Mouse (Mus musculus): ENCODE results near the gene Map3k5.
"Not testable (repeated sequence)": the region's sequence is repeated elsewhere in the genome, so short reads cannot be mapped to it uniquely, and the experiment has no call there.

The Map3k5 gene

DNA sequence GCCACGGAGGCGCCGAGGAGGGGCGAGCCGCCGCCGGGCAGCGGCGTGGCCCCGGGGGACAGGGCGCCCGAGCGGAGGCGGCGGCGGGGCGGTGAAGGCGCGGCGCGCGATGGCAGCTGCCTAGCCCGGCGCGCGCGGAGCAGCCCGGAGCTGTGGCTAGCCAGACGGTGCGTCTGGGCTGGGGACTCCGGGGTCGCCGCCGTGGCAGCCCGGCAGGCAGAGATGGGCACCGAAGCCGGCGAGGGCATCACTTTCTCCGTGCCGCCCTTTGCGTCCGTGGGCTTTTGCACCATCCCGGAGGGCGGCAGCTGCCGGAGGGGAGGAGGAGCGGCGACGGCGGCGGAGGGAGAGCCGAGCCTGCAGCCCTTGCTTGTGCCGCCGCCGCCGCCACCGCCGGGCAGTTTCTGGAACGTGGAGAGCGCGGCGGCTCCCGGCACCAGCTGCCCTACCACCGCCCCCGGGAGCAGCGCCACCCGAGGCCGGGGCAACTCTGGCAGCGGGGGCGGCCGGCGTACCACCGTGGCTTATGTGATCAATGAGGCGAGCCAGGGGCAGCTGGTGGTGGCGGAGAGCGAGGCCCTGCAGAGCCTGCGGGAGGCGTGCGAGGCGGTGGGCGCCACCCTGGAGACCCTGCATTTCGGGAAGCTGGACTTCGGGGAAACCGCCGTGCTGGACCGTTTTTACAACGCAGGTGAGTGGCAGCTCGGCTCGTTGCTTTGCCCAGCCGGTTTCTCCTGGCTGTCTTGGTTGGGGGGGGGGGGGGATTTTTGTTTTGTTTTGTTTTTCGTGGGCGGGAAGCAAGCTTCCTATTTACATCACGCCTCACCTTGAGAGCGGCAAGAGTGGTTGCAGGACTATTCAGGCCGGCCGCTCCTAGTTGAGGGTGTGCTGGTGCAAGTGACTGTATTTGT lies at the start of gene Map3k5:
TSS of gene Map3k5 (plus strand) at position 89 of the 911 bp plus-strand sequence.
- DNase-seq, result peak; percentile 52

DNA sequence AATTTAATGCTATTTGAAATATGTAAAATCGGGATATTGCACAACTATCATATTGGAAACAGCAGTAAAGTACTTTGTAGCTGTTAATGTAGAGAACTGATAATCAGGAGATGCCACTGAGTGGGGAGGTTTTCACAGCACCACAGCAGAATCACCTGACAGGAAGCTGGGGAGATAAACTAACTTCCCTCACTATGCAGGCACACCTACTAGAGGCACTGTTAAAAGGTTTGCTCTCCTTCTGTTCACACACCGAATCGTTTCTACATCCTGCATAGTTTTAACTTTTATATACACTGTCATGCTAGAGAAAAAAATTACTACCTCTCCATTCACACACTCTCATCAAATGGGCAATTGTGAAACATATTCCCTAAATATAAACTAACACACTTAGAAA lies 48.0 kb upstream of the Map3k5 start:
- DNase-seq, result no peak

DNA sequence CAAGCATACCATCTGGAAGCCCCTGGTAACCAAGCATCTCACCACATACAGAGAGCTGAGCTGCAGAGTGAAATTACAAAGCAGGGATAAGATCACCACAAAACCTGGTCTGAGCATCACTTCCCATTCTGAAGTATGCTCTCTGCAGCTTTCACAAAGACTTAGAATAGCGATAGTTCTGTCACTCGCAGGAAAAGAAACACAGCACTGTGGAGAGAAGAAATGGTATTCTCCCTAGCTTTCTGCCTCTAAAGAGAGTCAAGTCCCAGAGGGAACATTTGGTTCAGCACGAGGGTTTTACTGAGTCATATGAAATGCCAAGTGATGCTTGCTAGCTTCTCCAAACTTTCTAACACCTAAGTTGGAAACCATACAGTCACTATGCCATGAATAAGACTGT lies 44.4 kb upstream of the Map3k5 start:
- no peak for DNase-seq

DNA sequence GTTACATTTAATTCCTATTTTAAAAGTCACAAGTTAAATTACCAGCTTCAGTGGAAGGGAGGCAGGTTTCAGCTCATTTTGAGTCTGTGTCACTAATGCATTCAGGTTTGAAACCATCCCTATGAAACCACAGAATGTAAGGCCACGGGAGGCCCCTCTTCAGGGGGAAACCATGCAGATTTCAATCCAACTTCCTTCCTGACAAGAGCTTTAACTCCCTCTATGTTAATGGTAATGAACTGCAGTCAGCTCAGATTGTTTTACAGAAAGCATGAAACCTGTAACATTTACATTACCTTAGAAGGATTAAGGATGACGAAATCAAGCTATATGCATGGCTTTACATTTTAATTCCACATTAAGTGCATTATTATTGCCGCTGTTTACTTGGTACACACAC lies 42.6 kb upstream of the Map3k5 start:
- DNase-seq, result no peak

DNA sequence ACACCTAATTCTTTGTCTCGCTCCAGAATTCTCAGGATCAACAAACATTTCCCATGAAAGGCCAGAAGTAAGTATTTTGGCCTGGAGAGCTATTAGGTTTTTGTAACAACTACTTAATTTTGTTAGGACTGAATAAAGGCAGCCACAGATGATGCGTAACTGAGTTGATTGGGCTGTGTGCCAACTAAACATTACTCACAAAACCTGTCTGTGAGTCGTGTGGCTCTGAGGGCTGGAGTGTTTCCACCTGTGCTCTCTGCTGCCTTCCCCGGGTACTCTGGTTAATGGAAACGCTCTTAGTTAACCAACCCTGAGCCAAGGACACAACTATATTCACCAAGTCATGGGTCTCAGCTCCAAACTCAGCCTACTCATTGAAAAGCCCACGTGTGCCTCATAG lies 41.1 kb upstream of the Map3k5 start:
- DNase-seq, result no peak

DNA sequence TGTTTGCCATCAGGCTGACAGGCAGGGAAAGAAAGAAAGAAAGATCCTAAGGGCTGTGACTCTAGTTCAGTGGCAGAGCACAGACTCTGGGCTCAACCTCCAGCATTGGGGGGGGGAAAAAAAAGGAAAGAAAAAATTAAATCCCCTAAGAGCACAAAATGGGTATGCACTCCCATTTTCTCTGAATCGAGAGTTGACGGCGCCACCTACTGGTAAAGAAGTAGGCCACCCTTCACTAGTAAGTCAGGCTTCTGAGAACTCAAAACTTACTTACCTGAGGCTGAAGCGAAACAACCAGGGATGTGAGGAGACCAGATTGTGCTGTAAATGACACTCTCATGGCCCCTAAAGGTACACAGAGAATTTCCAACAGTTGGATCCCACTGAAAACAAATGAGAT lies 40.3 kb upstream of the Map3k5 start:
- peak; percentile 44 for DNase-seq

DNA sequence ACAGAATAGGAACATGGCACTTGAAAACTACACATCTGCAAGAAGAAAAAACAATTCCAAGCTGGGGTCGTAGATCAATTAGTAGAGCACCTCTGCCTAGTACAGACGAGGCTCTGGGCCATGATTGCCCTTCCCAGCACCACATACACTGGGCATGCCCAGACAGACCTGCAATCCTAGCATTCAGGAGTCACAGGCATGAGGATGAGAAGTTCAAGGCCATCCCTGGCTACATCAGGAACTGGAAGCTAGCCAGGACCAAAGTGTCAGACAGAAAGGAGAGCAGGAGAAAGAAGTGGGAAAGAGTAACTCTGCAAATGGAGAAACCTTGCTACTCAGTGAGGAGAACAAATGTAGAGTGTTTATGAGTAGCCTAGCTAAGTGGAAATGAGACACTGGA lies 34.1 kb upstream of the Map3k5 start:
- DNase-seq, result no peak

DNA sequence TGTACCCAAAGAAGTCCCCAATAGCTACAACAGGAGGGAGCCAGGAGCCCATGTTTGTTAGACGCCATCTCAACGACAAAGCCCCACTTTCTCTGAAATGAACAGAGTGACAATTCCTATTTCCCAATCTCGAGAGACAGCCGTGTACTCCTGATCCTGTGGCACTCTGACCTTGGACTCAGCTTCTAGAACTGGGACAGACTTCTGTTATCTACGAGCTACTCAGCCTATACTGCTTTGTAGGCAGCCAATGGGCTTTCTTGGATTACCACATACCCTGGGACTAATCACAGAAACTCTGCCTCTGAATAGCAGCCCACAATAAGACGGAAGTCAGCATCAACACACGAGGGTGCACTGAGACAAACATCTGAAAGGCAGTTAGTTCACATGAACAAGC lies 32.3 kb upstream of the Map3k5 start:
- no peak for DNase-seq

DNA sequence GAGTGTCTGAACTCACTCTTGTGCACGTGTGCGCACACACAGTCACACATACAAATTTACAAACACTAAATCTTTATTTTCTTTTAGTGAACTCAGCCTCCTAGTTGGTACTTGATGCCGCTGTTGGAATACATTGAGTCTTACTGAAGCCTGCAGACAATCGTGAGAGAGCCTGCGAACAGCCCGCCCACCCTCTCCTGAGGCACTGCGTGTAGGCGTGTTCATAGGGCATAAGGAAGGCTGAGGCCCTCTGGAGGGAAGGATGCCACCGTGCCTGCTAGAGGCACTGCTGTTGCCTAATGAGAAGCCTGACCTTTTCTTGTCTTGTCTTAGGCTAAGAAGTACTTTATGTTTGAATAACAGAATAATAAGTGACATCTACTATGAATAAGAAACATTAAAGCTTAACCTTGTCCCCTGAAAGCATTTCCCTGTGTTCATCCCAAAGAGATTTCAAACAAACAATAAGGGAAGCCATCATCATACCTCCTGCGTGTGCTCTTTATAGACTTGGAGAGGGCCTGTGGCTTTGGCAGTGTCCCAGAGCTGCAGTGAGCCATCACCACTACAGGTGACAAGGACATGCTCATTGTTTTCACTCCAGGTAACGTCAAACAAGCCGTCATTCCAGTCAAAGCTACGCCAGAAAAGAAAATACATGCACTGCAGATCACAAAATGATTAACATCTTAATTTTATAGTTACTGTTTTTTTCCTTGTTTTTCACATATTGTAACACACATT lies 30.0 kb upstream of the Map3k5 start:
- peak; percentile 44 for DNase-seq

DNA sequence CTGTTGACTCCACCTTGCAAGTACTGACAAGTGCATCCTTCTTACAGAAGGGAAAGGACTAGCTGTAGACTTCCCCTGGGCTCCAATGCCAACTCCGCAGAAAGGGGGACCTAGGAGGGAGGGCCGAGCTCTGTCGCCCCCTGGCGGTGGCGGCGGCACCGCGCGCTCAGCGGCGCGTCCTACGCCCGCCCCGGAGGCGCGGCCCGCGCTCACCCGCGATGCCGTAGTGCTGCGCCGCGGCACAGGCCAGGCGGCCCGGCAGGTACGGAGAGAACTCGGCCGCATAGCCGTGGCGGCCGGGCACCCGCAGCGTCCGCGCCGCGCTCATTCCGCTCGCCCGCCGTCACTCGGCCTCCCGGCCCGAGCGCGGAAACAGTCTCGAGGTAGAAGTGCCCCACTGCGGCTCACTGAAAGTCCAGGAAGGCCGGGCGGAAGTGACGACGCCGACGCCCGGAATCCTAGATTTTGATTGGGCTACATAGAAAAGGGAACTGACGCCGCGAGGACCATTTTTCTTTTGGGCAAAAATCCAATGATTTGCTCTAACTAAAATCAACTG lies 26.9 kb upstream of the Map3k5 start, which contains the start of gene Pex7:
TSS of gene Pex7 (minus strand) at position 444 of the 559 bp plus-strand sequence.
- peak; percentile 94 for DNase-seq

DNA sequence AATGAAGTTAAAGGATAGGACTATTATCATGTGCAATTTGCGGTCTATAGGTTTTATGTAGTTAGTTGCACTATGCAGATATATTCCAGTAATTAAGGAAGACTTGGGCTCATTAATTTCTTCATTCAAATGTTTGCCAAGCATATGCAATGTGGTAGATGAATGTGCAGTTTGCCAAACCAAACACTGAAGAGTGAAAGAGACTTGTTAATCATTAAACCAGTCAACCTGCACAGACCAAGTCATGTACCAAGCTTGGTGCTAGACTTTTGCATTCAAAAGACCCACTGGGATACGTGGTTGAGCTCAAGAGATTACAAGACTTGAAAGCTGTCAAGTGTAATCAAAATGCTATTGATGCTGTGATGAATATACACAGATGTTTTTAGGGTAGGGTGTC lies 26.2 kb upstream of the Map3k5 start:
- DNase-seq, result no peak

DNA sequence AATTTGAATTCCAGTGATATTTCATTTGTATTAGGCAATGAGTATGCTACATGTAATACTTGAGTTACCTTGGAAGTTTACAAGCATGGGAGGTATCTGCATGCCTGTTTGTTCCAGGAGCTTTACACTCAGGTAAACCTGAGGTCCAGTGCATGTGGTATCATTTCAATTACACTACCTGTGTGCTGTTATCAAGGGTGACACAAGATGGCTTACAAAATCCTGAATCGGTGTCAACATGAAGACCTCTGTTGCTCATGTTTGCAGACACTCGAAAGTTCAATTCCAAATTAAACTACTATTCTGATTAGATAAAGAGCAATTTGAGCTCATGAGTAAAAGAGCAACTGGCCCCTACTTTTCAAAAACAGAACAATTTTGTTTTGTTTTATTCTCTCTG lies 23.8 kb upstream of the Map3k5 start:
- no peak for DNase-seq

DNA sequence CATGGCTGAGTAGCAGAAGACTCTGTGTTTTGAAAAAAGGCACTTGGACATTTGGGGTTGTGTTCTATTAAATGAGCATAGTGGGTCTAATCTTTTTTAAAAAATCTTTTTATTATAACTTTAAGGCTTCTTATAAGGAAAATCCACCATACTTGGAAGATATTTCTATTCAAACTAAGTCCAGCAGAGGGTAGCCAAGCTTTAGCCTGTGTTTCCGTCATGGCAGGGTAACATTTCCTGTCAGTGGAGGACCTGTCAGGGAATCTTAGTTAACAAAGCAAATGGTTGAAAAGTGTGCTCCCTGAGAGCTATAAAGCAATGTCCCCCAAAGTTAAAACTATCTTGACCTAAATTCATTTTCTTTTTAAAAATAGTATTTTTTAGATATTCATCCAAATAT lies 22.7 kb upstream of the Map3k5 start:
- DNase-seq, result no peak

DNA sequence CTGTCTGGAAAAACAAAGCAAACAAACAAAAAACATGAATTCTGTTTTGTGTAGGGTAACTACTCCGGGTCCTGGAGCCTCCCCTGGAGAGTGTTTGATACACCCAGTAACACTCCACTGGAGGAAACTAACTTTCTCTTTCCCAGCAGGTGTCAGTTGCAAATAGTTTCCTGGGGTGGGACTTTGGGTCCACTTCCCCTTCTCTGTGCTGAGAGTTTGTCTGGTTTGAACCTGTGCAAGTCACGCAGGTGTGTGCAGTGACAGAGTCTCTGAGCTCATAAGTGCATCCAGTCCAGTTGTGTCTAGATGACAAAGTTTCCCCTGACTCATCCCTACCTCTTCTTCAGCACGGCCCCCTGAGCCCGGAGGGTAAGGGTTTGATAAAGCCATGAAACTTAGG lies 20.5 kb upstream of the Map3k5 start:
- DNase-seq, result no peak

DNA sequence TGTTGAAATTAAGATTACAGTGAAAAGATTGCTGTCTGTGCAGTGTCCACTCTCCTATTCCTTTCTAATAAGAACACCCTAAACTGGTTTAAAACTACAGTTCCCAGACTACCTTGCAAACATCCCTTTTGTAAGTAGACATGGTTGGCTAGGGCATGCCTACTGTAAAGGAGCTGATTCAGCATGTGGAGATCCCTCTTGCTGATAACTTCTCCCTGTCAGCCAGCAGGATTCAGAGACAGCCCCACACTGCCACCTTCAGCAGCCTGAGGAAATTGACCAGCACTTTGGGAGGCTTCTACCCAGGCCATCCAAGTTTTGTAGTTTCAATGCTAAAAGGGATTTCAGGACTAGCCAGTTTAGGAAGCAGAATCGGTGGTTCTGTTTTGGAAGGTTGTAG lies 19.0 kb upstream of the Map3k5 start:
- DNase-seq, result peak; percentile 59

DNA sequence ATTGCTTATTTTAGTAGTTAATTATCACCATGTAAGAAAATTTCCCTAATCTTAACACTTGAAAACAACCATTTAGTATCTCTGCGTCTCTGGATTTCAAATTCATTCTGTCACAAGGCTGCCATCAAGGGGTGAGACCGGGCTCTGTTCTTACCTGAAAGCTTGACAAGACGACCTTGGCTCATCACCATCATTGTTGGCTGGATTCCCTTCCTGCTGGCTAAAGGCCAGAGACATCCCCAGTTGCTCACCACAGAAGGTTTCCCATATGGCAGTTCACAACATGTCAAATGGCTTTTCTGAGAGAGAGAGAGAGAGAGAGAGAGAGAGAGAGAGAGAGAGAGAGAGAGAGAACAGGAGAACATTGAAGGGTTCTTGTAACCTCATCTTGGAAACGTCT lies 11.9 kb upstream of the Map3k5 start:
- DNase-seq, result no peak

DNA sequence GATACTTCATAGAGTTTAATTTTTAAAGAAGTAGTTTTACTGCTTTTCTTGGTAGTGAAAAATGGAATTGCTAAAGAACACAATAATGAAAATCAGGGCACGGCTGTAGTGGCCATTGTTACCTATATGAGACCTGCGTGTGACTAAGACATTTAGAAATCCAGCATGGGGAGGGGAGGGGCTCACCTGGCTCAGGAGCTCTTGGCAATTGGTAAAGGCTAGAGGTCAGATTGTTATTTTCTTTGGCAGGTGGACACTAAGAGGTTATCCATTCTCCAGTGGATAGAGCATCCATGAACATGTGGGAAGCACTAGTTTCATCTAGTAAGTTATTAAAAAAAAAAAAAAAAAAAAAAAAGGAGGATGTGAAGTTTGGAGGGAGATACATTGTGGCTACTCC lies 10.0 kb upstream of the Map3k5 start:
- no peak for DNase-seq

DNA sequence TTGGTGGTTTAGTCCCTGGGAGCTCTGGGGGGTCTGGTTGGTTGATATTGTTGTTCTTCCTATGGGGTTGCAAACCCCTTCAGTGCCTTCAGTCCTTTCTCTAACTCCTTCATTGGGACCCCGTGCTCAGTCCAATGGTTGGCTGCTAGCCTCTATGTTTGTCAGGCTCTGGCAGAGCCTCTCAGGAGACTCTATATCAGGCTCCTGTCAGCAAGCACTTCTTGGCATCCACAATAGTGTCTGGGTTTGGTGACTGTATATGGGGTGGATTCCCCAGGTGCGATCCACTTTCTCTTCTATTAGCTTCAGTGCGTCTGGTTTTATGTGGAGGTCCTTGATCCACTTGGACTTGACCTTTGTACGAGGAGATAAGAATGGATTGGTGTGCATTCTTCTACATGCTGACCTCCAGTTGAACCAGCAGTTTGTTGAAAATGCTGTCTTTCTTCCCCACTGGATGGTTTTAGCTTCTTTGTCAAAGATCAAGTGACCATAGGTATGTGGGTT lies 7.8 kb upstream of the Map3k5 start:
- not testable (repeated sequence) for DNase-seq

DNA sequence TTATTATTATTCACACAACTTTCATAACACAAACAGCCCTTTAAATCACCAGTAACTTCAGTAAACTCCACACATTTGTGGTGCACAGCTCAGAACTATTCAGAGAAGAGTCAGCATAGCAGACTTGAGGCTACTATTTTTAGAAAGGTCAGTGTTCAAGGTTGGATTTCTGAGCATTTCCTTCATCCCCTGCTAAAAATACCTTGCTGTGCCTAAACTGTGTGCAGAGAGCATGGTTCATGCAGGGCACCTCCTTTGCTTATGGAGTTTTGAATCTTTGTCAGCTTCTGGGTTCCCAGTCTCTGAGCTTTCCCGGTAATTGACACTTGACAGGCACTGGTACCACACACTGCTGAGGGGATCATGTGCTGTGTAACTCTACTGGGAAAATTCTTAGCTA lies 6.1 kb upstream of the Map3k5 start:
- no peak for DNase-seq

DNA sequence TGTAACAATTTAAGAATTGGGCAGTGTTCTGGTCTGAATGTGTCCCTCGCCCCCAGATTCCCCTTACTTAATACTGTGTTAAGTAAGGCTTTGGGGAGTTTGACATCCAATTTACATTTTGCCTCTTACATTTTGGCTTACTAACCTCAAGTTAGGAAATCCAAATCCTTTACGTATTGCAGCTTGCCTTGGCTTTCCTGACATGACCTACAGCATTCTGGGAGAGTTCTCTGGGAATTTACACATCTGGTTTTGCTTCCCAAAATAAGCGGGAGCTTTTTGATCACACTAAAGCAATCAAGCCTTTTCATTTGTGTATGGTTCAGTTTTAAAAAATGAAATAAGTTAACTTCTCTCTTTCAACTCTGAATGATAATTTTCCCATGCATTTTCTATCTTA lies 1.3 kb upstream of the Map3k5 start:
- DNase-seq, result no peak

DNA sequence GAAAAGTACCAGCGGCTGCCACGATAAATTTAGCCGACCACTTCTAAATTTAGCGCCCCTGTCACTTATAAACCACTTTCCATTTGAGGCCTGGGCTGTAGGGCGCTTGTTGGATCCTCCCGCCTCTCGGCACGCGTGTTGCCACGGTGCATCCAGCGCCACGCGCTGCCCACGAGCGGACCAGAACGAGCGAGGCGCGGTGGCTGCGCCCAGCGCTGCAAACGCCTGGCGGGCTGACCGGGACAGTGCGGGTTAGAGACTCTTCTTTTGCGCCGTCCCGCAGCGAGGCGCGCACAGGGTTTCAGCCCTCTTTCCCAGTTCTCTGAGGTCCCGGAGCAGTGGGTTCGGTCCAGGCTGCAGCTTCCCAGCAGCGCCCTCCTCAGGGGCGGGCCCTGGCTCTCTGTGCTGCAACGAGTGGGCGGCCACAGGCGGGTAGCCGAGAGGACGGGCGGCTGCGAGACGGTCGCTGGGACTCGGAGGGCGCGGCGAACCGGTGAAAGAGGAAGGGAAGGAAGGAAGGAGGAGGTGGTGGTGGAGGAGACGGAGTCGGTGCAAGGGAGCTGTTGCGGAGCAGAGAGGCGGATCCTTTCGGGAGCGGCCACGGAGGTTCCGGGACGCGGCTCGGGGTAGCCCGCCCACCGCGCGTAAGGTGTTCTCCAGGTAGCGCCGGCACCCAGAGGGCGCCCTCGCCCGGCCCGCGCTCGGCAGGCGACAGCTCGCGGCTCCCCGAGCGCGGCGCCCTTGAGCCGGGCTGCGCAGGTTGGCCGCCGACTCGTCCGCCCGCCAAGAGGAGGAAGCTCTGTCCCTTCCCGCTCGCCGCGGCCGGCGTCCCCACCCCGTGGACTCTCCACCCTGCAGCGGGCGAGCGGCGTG lies 525 bp upstream of the Map3k5 start:
- peak; percentile 71 for DNase-seq

DNA sequence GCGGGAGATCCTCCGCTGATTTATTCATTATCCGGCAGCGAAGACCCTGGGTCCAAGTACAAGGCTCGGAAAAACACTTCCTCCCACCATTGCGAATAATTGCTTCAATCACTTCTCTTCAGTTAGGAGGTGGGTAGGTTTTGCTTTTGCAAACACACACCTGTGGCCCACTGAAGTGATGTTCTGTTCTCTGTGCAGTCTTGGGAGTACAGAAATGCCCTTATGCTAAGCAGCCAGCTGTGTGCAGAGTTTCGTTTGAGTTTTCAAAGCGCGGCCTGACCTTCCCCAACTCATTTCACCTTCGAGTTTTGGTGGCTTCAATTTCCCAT lies 987 bp downstream of the Map3k5 start:
- no peak for DNase-seq
